Mouse (Mus musculus) lung, adult 2 months (tissue): ENCODE measurements around the gene Uhrf1bp1.

ENCODE experiments used
- CTCF ChIP-seq: fragments of 200-500 bp; IDR thresholded peaks from 2 replicates; pipeline ENCODE4 v1.5.1; 2011; ENCODE audit warnings: mild to moderate bottlenecking, low read length, control low read depth; ENCODE audit not compliant: insufficient read depth
- POLR2A ChIP-seq: fragments of 200-500 bp; IDR thresholded peaks from 2 replicates; pipeline ENCODE4 v1.6.1; 2011; ENCODE audit warnings: low read depth, mild to moderate bottlenecking, control low read depth, low read length, borderline replicate concordance; ENCODE audit errors: extremely low read depth

DNA sequence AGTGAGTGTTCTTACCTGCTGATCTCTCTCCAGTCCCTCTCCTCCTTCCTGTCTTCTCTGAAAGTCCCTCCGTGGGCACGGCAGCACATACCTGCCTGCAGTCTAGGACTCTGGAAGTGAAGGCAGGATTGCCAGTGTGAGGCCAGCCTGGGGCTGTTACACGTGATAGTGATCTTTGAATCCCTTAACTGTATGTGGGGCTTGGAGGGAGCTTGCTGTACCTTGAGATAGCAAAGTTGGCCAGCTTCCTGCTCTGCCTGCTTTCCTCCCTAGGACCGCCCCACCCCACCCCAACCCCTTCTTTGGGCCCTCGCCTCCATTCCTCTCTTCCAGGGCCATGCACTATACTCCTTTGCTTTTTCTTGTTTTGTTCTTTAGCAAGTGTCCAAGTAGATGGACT lies 18.3 kb downstream of the Uhrf1bp1 start:
- TF ChIP-seq CTCF: no peak
- TF ChIP-seq POLR2A: no peak
